Mouse (Mus musculus) forebrain, postnatal 0 days (tissue): ENCODE data around the gene Dnase2a. TPM values are rescaled to one million over a fixed set of nuclear protein-coding genes. Genes with fewer than 3 reads are reported as not detected.

Experiments
- ATAC-seq: fragments of 200-750 bp; cut with Nextera tagmentation; 2 replicates; pipeline ENCODE4 v1.8.0; 2017; ENCODE audit warnings: mild to moderate bottlenecking, moderate library complexity
- DNase-seq: peaks from one replicate; pipeline ENCODE4 v3.0.0-alpha.2; 2015
- H3K27ac ChIP-seq: fragments of 300-500 bp; sonication (generic); 2 replicates; pipeline ENCODE4 v1.5.1; 2014; ENCODE audit warnings: low read depth, mild to moderate bottlenecking, antibody characterized with exemption, low read length, moderate library complexity, mixed read lengths
- H3K27me3 ChIP-seq: fragments of 300-500 bp; sonication (generic); 2 replicates; pipeline ENCODE4 v1.6.1; 2014; ENCODE audit warnings: mild to moderate bottlenecking, low read length, mixed read lengths; ENCODE audit not compliant: insufficient read depth
- H3K36me3 ChIP-seq: fragments of 300-500 bp; sonication (generic); 2 replicates; pipeline ENCODE4 v1.6.1; 2014; ENCODE audit warnings: mild to moderate bottlenecking, moderate library complexity; ENCODE audit not compliant: insufficient read depth
- H3K4me1 ChIP-seq: fragments of 300-500 bp; sonication (generic); 2 replicates; pipeline ENCODE4 v1.6.1; 2014; ENCODE audit warnings: antibody characterized with exemption; ENCODE audit not compliant: insufficient read depth
- H3K4me2 ChIP-seq: fragments of 300-500 bp; sonication (generic); 2 replicates; pipeline ENCODE4 v1.6.1; 2014; ENCODE audit warnings: low read depth, mild to moderate bottlenecking, moderate library complexity
- H3K4me3 ChIP-seq: fragments of 300-500 bp; sonication (generic); 2 replicates; pipeline ENCODE4 v1.5.1; 2014; ENCODE audit warnings: low read depth, low read length, mixed read lengths
- H3K9ac ChIP-seq: fragments of 300-500 bp; sonication (generic); 2 replicates; pipeline ENCODE4 v1.6.1; 2014; ENCODE audit warnings: mild to moderate bottlenecking
- H3K9me3 ChIP-seq: fragments of 300-500 bp; sonication (generic); 2 replicates; pipeline ENCODE4 v1.6.1; 2016; ENCODE audit warnings: low read length
- CTCF ChIP-seq: sonication (generic); IDR thresholded peaks from 2 replicates; pipeline ENCODE4 v1.5.1; 2016; ENCODE audit warnings: antibody characterized with exemption, control low read depth, low read depth
- WGBS: fragments of 180-500 bp; shearing (Covaris S2); extraction: QIAGEN DNeasy Blood & Tissue Kit; methylation state at CpG from one replicate; pipeline ENCODE4 v1.1.7; 2014; 5-methylcytosine and 5-hydroxymethylcytosine counted together
- polyA plus RNA-seq: library from polyadenylated mRNA; unstranded; fragments of >200 nt; fragmentation: Nextera tagmentation; extraction: Ambion mirVana; gene quantifications from 2 replicates; pipeline ENCODE4 v1.2.1, GENCODE M21; 2015
- total RNA-seq: library from RNA; depleted of rRNA; stranded (reverse); fragments of >200 nt; gene quantifications from 2 replicates; pipeline ENCODE4 v1.2.3, GENCODE M21; 2014

Dnase2a gene
- total and polyA plus RNA-seq, 2 experiments from 2014 or later: 3.6 to 6.3 TPM

- Histone ChIP-seq H3K36me3 (peaks cover 62% of the 10 kb centered on the region), H3K27me3 (no peaks in the 10 kb centered on the region), H3K4me2 (peak overlapping the region; percentile 39), H3K9ac (0 out of 2 replicates have a peak overlapping the region, but pooled peaks have one; percentile 6), H3K4me3 (peak overlapping the region; percentile 14; the same call in 1 of the 2 replicates), H3K9me3 (no peaks in the 10 kb centered on the region), H3K4me1 (no peaks in the 10 kb centered on the region), H3K27ac (no peak overlapping the region)
- DNase-seq: peak; percentile 81
- WGBS: 6% methylated on average over 46 of the region's 52 CpGs
- ATAC-seq: peak; percentile 89
- TF ChIP-seq CTCF: peak; percentile 85
These were observed 20.3 kb downstream of the Dnase2a start for GRCm38 (mm10) chr8:84928456-84929306.

DNA sequence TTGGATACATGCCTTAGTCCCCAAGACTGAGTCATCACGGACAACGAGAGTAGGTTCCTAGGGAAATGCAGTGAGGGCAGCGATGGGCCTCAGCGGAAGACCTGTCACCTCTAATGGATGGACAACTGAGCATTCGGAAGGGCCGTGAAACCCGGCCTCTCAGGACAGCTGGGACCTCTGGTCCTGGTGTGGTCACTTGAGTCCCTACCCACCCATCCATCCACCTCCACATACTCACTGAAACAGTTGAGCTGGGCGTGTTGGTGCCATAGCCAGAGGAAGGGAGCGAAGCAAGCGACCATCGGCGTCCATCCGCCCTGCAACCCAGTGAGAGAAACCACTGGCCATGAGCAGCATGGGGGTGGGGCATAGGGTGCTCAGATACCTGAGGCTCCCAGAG, 22.2 kb downstream of the Dnase2a start:
- Histone ChIP-seq H3K4me3 (no peak overlapping the region), H3K9me3 (no peaks in the 10 kb centered on the region), H3K4me2 (no peak overlapping the region), H3K4me1 (peaks cover 8% of the 10 kb centered on the region), H3K27ac (no peak overlapping the region), H3K36me3 (peaks cover 46% of the 10 kb centered on the region), H3K27me3 (no peaks in the 10 kb centered on the region), H3K9ac (no peak overlapping the region)
- TF ChIP-seq CTCF: no peak
- no peak for ATAC-seq
- no peak for DNase-seq
- WGBS: 91% methylated on average over 13 of the region's 13 CpGs

DNA sequence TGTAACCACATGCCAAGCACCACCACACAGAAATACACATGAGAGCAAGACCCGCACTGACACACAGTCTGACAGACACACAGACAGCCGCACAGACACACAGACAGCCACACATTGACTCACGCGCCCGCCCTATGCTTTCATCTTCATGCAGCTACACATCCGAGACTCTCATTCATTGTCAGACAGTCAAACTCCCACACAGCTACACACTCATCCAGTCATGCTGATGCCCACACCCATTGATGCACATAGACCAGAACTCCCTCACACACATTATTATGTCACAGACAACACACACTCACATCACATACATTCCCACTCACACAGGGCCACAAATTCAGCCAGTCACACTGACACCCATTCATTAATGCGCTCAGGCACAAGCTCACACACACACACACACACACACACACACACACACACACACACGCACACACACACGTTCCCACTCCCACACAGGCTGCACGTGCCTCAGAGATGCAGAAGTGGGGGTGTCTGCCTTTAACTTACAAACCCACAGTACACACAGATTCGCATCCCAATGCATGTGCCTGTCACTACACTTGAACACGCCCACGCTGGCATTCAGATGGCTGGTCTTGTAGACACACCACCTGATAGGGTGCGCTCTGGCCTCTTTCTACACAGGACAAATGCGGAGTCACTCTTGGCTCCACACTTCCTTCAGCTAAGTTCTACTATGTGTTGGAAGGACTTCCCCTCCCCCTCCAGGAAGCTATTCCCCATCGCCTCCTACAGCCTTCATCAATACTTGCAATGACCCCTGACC, 25.6 kb downstream of the Dnase2a start:
- peaks cover 14% of the 10 kb centered on the region for H3K4me1 ChIP-seq
- H3K4me2 ChIP-seq: peak overlapping the region; percentile 87
- no peaks in the 10 kb centered on the region for H3K27me3 ChIP-seq
- WGBS: 79% methylated on average over 16 of the region's 16 CpGs
- no peaks in the 10 kb centered on the region for H3K9me3 ChIP-seq
- ATAC-seq: no peak
- H3K27ac ChIP-seq: no peak overlapping the region
- peak overlapping the region; percentile 78; the same call in 1 of the 2 replicates for H3K4me3 ChIP-seq
- DNase-seq: no peak
- H3K9ac ChIP-seq: no peak overlapping the region
- peaks cover 23% of the 10 kb centered on the region for H3K36me3 ChIP-seq
- TF ChIP-seq CTCF: no peak

DNA sequence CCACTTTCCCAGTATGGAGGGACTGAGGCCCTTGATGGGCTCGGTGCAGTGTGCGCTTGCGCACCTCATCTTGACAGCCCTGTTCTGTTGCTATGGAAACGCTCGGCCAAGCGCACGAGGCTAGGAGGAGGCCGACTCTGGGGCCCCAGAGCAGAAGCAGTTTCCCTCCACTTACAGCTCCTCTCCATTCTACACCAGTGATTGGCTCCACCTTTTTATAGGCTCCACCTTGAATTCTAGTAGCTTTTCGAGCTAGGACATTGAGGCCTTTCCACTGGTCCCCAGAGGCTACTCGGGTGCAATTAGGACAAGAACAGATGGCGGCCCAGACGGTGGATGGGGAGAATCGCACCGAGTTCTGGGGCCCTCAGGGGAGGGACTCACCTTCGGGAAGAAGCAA, 26.5 kb downstream of the Dnase2a start:
- peaks cover 14% of the 10 kb centered on the region for H3K4me1 ChIP-seq
- peak overlapping the region; percentile 78 for H3K4me3 ChIP-seq
- peak overlapping the region; percentile 87 for H3K4me2 ChIP-seq
- H3K27ac ChIP-seq: no peak overlapping the region
- WGBS: 2% methylated on average over 15 of the region's 15 CpGs
- H3K36me3 ChIP-seq: peaks cover 23% of the 10 kb centered on the region
- no peak for TF ChIP-seq CTCF
- peak; percentile 63 for ATAC-seq
- H3K27me3 ChIP-seq: no peaks in the 10 kb centered on the region
- H3K9me3 ChIP-seq: no peaks in the 10 kb centered on the region
- peak; percentile 82 for DNase-seq
- peak overlapping the region; percentile 96 for H3K9ac ChIP-seq

GRCm38 (mm10) chr8:84935489-84935888, 27.1 kb downstream of the Dnase2a start:
- H3K4me3 ChIP-seq: peak overlapping the region; percentile 78
- ATAC-seq (no peak), DNase-seq (no peak)
- TF ChIP-seq CTCF: no peak
- peak overlapping the region; percentile 87 for H3K4me2 ChIP-seq
- no peaks in the 10 kb centered on the region for H3K27me3 ChIP-seq
- peaks cover 14% of the 10 kb centered on the region for H3K4me1 ChIP-seq
- peak overlapping the region; percentile 96 for H3K9ac ChIP-seq
- H3K36me3 ChIP-seq: peaks cover 17% of the 10 kb centered on the region
- no peaks in the 10 kb centered on the region for H3K9me3 ChIP-seq
- WGBS: 9% methylated on average over 14 of the region's 14 CpGs
- peak overlapping the region; percentile 95 for H3K27ac ChIP-seq

GRCm38 (mm10) chr8:84936041-84936961, 27.9 kb downstream of the Dnase2a start:
- peak; percentile 71 for DNase-seq
- Histone ChIP-seq H3K4me1 (peaks cover 14% of the 10 kb centered on the region), H3K4me2 (peak overlapping the region; percentile 87), H3K36me3 (peaks cover 13% of the 10 kb centered on the region), H3K9ac (peak overlapping the region; percentile 96), H3K9me3 (no peaks in the 10 kb centered on the region), H3K27me3 (no peaks in the 10 kb centered on the region), H3K4me3 (peak overlapping the region; percentile 78), H3K27ac (peak overlapping the region; percentile 95)
- 14% methylated on average over 23 of the region's 23 CpGs for WGBS
- ATAC-seq: peak; percentile 55
- no peak for TF ChIP-seq CTCF
